Comparison of ENCODE assay signal across 8 mouse cellular contexts in genomic region chr5:129584583-129585541, GRCm38 (mm10). TPM values are rescaled to one million over a fixed set of nuclear protein-coding genes. Genes with fewer than 3 reads are reported as not detected.
DNase-seq lines count a peak whose midpoint lies in the region; ATAC-seq and TF ChIP-seq lines count a peak whose summit lies in the region.

No protein-coding gene starts in this region.

- H3K27me3 ChIP-seq in forebrain, embryonic 13.5 days, result peaks cover 23% of the 10 kb centered on the region
- peaks cover 34% of the 10 kb centered on the region for H3K27me3 ChIP-seq in intestine, embryonic 15.5 days (replicated peaks)

- peak overlapping the region; percentile 97 for H3K4me2 ChIP-seq in forebrain, embryonic 13.5 days
- peak overlapping the region; percentile 98 for H3K4me2 ChIP-seq in intestine, embryonic 15.5 days (replicated peaks)

- H3K4me1 ChIP-seq in forebrain, embryonic 13.5 days, result peaks cover 36% of the 10 kb centered on the region
- peaks cover 27% of the 10 kb centered on the region for H3K4me1 ChIP-seq in intestine, embryonic 15.5 days (replicated peaks)

- ATAC-seq in forebrain, embryonic 13.5 days, result peak; percentile 4
- peak; percentile 20 for ATAC-seq in intestine, embryonic 15.5 days

- peak overlapping the region; percentile 10; the same call in 1 of the 2 replicates for H3K27ac ChIP-seq in forebrain, embryonic 13.5 days
- no peak overlapping the region for H3K27ac ChIP-seq in intestine, embryonic 15.5 days

- H3K9me3 ChIP-seq in forebrain, embryonic 13.5 days (replicated peaks), result no peaks in the 10 kb centered on the region
- no peaks in the 10 kb centered on the region for H3K9me3 ChIP-seq in intestine, embryonic 15.5 days

- DNase-seq in ovary, postnatal 10 days (ENCODE audit: low spot score), result peak; percentile 21
- DNase-seq in ovary, adult 18-20 months (ENCODE audit: low spot score), result no peak
- peak; percentile 48 for DNase-seq in brain, embryonic 14.5 days (ENCODE audit: low read depth)
- peak; percentile 44 for DNase-seq in lung, postnatal 10 days
- peak; percentile 64 for DNase-seq in right cerebral cortex, postnatal 4 days
- no peak for DNase-seq in c-Kit-positive CD71-positive TER-119-positive erythroid progenitor cells, embryonic 14.5 days (ENCODE audit: low spot score)

- WGBS in forebrain, embryonic 13.5 days, result under 1% methylated on average over 76 of the region's 76 CpGs
- under 1% methylated on average over 76 of the region's 76 CpGs for WGBS in intestine, embryonic 15.5 days

- no peaks in the 10 kb centered on the region for H3K36me3 ChIP-seq in forebrain, embryonic 13.5 days (ENCODE audit: poor library complexity, severe bottlenecking)
- H3K36me3 ChIP-seq in intestine, embryonic 15.5 days, result no peaks in the 10 kb centered on the region

- TF ChIP-seq CTCF in brain, embryonic 14.5 days (IDR thresholded peaks at IDR 0.05; ENCODE audit: borderline replicate concordance, extremely low read depth, insufficient read depth, insufficient read length), result no peak

- H3K9ac ChIP-seq in forebrain, embryonic 13.5 days, result peak overlapping the region; percentile 87
- peak overlapping the region; percentile 56 for H3K9ac ChIP-seq in intestine, embryonic 15.5 days

- peak overlapping the region; percentile 79 for H3K4me3 ChIP-seq in forebrain, embryonic 13.5 days
- H3K4me3 ChIP-seq in intestine, embryonic 15.5 days (replicated peaks), result peak overlapping the region; percentile 66

- no peak for TF ChIP-seq POLR2A in brain, embryonic 14.5 days (IDR thresholded peaks at IDR 0.05; ENCODE audit: borderline replicate concordance, extremely low read depth, insufficient read depth, insufficient read length, poor library complexity, severe bottlenecking)

RNA-seq across cellular contexts. Expression of gene Mmp17, which starts 0.9 kb away (rescaled TPM):
- 14.7 and 21.1 TPM in 2 replicates for polyA plus RNA-seq in brain, embryonic 14.5 days (2012; rRNA removed)
- polyA plus RNA-seq in forebrain, embryonic 13.5 days (2015; fragmentation: Nextera tagmentation; extraction: Ambion mirVana), result 8.6 and 10.5 TPM in 2 replicates
- 4.0 and 4.6 TPM in 2 replicates for polyA plus RNA-seq in intestine, embryonic 15.5 days (2015; fragmentation: Nextera tagmentation; extraction: Ambion mirVana)

Comparison
In these comparisons a context has a peak if more than half of its experiments do, and no peak if none do; other contexts are left out.
1. DNase-seq: peak in ovary, postnatal 10 days (single experiment), brain, embryonic 14.5 days (single experiment), lung, postnatal 10 days (single experiment) and right cerebral cortex, postnatal 4 days (single experiment); none in ovary, adult 18-20 months (single experiment) and c-Kit-positive CD71-positive TER-119-positive erythroid progenitor cells, embryonic 14.5 days (single experiment).